Mouse (Mus musculus): ENCODE results near the gene Mei1.

The Mei1 gene

DNA sequence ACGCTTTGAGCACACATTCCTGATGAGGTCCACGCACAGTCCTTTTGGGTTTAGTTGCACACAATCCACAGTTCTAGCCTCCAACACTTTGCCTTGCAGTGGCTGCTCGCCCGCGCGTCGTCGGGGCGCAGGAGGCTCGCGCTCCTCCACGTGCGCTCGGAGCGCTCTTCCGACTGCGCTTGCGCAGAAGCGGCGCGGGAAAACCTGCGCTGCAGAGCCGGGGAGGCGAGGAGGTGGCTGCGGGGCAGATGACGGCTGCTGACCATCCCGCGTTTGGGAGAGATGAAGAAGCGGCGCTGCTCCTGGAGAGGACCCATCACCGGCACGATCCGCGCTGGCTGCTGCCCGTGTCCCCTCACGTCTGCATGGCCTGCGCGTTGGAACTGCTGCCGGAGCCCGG lies at the start of gene Mei1:
Gene Mei1 (plus strand): TSS at position 99 of the 400 bp plus-strand sequence.
- DNase-seq (ENCODE audit: low spot score in 2 of 2), result no peak

DNA sequence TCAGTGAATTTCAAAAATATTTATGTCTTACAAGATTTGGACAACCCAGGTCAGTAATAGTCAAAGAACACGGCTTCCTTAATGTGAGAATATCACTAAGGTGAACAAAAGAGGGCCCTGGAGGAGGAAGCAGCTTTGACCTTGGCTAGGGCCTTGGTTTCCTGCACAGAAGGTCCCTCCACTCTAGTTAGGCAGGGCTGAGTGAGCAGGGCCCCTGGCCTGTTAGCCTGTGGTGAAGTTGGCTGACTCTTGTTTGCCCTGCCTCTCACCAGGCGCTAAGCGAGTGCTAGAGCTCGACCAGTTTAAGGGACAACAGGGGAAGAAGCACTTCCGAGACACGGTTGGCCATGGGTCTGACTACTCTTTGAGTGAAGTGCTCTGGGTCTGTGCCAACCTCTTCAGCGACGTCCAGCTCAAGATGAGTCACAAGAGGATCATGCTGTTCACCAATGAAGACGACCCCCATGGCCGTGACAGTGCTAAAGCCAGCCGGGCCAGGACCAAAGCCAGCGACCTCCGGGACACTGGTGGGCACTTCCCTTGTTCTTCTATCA lies 47.2 kb upstream of the Mei1 start:
- no peak for DNase-seq (ENCODE audit: low spot score in 2 of 2)

DNA sequence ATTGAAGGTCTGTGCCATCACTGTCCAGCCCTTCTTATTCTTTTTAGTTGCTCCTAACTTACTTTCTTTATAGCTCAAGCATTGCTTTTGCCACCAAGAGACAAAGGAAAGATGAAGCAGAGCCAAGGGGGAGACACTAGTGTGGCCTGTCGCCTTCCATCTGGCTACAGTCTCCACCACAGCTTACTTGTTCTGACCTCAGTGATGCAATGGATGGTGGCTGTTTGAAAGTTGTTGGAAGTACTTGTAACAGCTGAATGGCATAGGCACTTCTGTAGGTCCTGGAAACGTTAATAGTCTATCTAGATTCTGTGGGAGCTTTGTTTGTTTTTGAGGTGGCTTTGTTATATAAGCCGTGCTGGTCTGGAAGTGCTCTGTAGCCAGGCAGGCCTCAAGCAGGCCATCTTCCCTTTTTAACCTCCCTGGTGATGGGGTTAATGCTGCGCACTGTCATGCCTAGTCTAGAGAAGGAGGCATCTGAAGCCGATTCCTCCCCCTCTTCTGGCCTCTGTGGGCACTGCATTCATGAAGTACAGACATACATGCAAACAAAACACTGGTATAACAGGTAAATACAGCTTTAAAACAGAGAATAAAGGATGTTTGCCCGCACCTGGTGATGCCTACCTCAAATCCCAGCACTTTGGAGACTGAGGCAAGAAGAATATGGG lies 45.7 kb upstream of the Mei1 start:
- no peak for DNase-seq (ENCODE audit: low spot score in 2 of 2)

DNA sequence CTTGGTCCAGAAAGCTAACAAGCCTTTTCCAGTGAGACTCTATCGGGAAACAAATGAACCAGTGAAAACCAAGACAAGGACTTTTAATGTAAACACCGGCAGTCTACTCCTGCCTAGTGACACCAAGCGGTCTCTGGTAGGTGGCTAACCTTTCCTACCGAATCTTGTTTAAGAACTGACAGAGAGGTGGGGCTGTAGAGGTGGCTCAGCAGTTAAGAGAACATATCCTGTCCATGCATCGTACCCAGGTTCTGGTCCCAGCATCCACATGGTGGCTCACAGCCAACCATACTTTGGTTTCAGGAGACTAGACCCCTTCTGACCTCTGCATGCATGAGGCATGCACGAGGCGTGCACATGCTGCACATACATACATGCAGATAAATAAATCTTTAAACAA lies 42.5 kb upstream of the Mei1 start:
- no peak for DNase-seq (ENCODE audit: low spot score in 2 of 2)

DNA sequence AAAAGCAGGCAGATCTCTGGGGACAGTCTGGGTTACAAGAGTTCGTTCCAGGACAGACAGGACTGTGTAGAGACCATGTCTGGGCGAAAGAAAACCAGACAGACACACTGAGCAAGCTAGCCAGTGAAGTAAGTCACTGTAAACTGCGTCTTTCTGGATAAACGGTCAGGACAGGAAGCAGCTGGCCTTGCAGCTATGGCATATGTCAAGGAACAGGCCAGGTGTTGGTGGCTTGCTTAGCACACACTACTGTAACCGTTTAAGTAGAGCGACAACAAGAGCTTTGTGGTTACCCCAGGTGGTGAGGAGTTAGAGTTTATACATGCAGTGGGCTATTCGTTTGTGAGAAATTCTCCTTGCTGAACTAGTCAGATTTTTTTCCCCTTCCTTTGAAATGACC lies 42.1 kb upstream of the Mei1 start:
- no peak for DNase-seq (ENCODE audit: low spot score in 2 of 2)

DNA sequence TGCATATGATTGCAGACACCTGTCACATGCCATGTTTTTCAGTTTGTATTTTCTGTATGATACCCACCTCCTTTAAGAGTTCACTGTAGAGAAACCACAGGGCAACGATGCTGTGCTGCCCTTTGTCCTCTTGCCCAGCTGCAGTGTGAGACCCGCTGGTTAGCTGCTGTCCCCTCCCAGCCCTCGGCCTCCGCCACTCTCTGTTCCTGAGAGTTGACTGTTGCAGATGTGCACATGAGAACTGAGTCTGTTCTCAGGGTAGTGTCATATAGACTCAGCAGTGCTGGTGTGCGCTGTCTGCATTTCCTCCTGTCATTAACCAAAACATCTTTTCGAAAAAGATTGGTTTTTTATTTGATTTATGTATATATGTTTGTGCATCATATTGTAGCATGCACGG lies 37.4 kb upstream of the Mei1 start:
- no peak for DNase-seq (ENCODE audit: low spot score in 2 of 2)

DNA sequence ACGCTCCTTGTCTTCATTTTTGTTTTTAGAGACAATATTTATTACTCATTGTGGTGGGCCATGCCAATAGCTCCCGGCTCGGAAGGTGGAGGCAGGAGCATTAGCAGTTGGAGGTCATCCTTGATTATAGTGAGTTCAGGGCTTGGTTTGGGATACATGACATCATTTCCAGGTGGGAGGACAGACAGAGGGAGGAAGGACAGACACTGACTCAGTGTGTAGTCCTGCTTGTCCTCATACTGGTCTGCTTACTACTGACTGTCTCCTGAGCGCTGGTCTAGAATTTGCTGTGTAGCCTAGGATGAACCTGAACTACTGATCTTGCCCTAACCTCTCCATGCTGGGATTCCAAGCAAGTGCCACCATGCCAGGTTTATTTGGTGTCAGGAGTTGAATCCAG lies 36.0 kb upstream of the Mei1 start, which contains the start of gene Desi1:
Gene Desi1 (minus strand): TSS at position 101 of the 400 bp plus-strand sequence.
- DNase-seq (ENCODE audit: low spot score in 2 of 2), result no peak

DNA sequence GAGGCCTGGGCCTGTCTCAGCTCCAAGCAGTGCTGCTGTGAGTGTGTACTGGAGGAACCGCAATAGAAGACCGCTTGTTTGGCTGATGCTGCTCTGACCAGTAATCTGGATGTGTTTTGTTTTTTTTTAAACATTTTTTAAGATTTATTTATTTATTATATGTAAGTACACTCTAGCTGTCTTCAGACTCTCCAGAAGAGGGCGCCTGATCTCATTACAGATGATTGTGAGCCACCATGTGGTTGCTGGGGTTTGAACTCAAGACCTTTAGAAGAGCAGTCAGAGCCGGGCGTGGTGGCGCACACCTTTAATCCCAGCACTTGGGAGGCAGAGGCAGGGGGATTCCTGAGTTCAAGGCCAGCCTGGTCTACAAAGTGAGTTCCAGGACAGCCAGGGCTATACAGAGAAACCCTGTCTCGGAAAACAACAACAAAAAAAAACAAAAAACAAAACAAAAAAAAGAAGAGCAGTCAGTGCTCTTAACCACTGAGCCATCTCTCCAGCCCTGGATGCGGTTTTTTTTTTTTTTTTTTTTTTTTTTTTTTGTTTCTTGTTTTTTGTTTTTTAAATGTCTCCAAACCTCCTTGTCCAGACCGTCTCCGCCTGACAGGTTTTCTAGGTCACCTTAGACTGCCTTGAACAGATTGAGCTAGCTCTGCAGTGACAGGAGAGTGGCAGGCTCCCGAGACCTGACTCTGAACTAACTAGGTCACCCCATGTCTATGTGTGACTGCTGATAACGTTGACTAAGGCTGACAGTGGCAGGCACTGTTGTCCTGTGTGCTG lies 33.7 kb upstream of the Mei1 start:
- DNase-seq (ENCODE audit: low spot score in 2 of 2), result no peak

DNA sequence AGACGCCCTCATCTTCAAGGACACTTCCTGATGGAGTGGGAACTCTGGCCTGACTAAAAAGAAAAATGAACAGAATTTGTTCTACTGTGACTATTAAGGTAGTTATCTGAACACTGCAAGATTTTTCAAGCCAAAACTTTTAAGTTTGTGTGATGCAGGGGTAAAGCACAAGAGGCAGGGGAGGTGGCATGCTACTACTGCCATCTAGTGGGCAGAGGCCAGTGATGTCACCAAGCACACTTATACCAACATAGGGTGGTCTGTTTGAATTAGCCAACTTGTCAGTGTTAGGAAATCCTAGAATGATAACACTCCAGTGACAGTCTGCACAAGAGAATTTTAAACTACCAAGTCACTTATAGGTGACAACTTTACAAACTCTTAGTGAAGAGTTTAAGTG lies 29.1 kb upstream of the Mei1 start:
- DNase-seq (ENCODE audit: low spot score in 2 of 2), result peak in 1 of 2 experiments; percentile 27

DNA sequence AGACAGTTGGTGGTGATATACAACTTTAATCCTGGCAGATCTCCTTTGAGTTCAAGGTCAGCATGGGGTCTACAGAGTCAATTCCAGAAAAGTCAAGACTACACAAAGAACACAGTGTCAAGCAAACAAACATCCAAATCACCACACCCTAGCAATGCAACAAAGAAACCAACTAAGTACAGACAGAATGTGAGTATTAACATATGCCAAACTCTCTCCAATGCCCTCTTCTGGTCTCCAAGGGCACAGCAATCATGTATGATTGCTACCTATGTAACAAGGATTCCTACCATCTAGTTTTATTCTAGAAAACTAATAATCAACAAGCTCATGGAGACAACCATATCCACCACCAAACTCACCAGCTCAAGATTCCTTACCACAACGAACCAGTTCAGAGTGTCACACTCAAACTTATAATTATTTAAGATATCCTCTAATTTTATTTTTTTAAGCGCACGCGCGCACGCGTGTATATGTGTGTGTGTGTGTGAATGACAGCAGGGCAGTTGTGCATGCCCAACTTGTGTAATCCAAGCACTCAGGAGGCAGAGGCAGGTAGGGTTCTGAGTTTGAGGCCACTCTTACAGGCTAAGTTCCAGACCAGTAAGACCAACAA lies 25.5 kb upstream of the Mei1 start:
- no peak for DNase-seq (ENCODE audit: low spot score in 2 of 2)

DNA sequence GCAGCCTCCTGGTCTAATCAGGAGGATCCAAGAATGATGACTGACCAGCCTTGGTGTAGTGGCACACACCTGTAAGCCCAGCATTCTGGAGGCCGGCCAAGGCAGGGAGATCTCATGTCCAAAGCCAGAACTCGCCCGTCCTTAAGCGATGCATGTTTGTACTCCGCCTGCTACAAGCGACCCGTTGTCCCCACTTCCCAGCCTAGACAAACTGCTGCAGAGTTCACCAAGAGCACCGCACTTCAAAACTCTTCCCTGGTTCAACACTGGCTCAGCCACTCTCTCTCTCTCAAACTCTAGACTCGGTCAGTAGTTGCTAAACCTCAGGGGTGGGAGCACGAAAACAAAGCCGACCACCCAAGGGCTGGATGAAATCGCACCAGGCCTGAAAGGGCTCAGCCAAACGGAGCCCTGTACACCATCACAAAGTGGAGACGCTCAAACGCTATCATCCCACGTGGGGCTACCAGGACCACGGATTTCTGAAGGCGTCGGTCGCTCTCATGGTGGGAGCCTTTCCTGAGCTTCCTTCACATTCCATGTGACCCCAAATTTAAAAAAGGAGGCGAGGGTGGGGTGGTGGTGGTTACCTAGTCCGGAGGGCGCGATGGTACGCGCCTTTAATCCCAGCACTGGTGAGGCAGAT lies 23.4 kb upstream of the Mei1 start:
- no peak for DNase-seq (ENCODE audit: low spot score in 2 of 2)

DNA sequence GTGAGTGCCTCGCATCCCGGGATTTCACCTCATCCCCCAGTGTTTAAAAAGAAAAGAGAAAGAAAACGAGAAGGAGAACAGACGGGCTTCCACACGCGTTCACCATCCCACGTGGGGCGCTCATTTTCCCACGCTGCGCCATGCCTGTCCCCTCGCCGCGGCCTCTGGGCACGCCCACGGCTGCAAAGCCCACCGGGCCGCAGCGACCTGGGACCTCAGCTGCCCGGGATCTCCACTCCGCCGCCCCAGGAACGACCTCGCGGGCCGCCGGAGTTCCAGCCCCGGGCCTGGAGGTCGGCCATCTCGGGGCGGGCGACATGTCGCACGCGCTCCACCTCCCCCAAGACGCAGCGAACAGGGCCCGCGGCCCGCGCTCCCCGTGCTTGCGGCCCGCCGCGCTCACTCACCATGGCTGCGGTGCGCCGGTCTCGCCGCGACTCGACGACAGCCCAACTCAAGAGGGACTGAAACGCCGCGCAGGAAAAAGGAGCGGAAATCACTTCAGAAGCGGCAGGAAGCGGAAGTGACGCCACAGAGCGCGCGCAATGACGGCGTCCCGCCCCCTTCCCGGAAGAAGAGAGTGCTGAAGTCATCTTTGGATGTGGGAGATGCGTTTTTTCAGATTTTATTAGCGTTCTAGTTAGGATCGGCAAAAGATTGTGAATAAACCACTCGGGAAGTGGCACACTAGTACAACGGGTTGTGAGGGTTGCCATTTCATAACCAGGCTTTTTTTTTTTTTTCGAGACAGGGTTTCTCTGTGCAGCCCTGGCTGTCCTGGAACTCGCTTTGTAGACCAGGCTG lies 22.5 kb upstream of the Mei1 start, which contains the start of gene Snu13:
Gene Snu13 (minus strand): TSS at position 519 of the 804 bp plus-strand sequence.
- DNase-seq (ENCODE audit: low spot score in 2 of 2), result peak; percentile 81 to 91

DNA sequence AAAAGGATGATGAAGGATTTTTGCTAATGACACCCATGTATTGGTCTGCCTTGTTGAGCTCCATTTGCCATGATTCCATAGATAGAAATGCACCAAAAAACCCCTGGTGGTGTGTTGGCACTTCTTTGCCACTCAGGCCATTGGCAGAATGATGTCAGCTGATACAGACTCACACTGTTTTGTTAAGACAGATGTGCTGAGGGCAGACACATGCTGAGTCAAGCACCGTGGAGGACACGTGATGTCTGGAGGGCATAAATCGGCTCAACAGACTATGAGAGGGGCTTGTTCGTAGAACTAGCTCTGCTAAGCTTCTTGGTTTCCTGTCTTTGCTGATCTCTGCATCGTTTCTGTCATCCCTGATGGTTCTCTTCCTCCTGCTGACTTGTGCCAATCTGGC lies 17.3 kb upstream of the Mei1 start:
- DNase-seq (ENCODE audit: low spot score in 2 of 2), result no peak

DNA sequence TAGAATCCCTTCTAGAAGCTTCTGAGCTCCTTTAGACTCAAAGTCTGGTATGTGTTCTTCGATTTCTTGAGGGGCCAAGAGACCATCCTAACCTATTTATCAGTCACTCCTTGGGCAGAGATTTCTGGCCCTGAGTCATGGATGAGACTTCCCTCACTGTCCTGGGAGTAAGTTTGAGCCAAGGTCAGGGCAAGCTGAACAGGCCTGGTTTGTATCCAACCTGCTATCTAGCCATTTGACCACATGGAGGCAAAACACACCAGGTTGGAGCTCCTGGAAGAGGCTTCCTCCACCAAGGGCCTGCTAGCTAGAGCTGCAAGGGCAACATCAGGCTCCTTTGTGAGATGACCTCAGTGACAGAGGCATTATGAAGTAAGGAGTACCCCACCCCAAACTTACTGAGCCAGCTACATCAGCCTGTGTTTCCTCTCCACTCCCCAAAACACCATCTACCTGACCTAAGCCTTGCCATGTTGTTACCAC lies 11.0 kb upstream of the Mei1 start, which contains the start of gene 4930407I10Rik:
Gene 4930407I10Rik (plus strand): TSS at position 433 of the 483 bp plus-strand sequence.
- no peak for DNase-seq (ENCODE audit: low spot score in 2 of 2)

DNA sequence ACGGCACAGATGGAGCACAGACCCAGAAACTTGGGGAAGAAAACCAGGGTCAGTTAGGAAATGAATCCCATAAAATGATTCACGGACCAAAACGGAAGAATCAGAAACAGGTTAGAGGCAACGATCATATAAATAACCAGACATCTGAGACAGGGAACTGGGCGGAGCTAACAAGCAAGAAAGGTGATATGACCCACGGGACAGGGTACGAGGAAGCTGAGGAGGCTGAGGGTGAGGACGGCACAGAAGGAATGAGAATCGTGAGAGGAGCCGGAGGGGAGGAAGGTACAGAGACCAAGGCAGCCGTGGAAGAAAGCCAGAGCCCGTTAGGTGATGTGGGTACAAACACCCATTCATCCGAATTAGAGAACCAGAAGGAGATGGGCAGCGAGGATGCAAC lies 5.9 kb upstream of the Mei1 start:
- no peak for DNase-seq (ENCODE audit: low spot score in 2 of 2)

DNA sequence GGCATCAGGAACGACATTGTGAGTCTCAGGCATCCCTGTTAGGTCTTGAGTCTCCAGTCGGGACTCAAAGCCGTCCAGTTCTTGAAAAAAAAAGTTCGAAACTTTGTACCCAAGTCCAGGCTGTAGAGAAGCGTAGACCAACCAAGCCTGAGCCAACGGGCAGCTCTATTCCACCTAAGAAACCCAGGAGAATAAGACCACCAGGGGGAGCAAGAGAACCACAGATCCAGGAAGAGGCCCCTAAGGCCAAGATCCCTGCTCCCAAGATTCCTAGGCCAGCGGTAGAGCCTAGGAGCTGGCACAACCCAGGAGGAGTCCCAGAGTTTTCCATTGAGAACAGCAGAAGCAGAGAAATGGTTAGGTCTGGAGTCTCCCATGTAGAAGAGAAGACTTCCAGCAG lies 4.3 kb upstream of the Mei1 start:
- peak in 1 of 2 experiments; percentile 66 for DNase-seq (ENCODE audit: low spot score in 2 of 2)

DNA sequence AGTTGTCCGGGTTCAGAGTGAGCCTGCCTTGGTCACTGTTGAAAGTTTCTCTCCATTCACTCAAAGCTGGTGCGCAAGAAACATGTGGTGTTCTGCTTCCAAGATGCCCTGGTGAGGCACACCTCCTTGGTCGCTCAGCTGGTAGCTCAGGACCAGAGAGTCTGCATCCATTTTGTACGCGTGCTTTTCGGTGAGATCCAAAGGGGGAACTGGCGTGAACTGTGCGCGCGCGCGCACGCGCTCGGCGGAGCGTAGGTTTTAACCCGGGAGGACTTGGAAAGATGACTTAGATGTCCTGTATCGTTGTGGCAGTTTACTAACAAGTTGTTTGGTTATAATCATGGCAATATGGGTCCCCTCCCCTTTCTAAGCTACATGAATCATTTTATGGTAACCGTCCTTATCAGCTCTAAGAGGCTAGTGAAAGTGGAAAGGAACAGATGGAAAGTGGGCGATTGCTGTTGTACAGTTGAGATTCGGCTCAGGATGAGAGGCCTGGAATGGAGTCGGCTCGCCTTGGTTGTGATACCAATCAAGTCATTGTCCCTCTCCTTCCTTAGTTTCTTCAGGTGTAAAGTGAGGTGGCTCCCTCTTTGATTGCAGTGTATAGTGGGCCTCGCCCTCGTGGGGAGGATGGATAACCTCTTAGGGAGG lies 2.1 kb downstream of the Mei1 start:
- no peak for DNase-seq (ENCODE audit: low spot score in 2 of 2)

DNA sequence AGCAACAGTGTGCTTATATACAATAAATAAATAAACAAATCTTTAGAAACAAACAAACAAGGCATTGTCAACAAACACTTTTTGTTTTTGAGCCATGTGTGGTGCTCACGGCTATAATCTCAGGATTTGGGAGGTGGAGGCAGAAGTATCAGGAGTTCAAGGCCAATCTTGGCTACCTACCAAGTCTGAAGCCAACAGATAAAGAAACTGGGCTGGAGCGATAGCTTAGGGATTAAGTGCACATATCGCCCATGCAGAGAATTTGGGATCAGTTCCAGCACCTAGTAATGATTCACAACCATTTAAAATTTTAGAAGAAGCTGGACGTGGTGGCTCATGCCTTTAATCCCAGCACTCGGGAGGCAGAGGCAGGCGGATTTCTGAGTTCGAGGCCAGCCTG lies 3.7 kb downstream of the Mei1 start:
- DNase-seq (ENCODE audit: low spot score in 2 of 2), result no peak

DNA sequence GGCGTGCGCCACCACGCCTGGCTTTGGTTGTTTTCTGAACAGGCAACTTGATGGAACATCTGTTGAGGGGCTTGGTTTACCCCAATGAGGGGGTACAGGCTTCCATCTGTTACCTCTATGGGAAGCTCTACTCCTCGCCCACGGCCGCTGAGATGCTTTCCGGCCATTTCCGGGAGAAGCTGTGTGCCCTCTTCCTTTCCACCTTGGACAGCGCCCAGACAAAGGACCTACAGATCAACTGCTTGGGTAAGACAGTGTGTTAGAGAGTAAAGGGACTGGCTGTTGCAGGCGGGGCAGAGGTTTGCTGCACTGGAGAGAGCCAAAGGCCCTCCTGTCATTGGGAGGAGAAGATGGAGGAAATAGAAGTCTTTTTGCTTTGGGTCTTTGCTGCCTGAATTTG lies 10.1 kb downstream of the Mei1 start:
- no peak for DNase-seq (ENCODE audit: low spot score in 2 of 2)

DNA sequence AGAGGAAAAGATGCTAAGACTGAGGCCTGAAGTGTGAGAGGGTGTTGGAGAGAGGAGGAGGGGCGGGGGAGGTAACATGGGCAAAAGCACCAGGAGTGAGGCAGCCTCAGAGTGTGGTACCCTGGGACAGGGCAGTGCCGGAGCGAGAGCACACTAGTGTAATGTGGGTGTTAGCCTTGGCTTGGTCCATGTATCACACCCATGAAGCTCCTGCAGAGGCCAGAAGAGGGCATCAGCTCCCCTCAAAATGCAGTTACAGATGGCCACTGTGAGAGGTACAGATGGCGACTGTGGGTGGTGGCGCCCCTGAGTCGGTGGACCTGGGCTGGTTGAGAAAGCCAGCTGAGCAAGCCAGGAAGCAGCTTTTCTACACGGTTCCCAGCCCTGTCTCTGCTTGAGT lies 11.4 kb downstream of the Mei1 start:
- peak; percentile 24 to 25 for DNase-seq (ENCODE audit: low spot score in 2 of 2)
